Mouse (Mus musculus): ENCODE measurements at regions not wholly inside any gene's neighbourhood (a gene's known extent, or its start where the extent isn't known, plus 50 kb on each side); places are given as distances from the start of the nearest gene placed in this dataset.

GRCm38 (mm10) chr11:117589006-117589405 lies 65.1 kb upstream of the Tnrc6c start:
- ATAC-seq (ENCODE audit: extremely low read depth, insufficient number of reproducible peaks, low FRiP score, low TSS enrichment) = no peak
- Histone ChIP-seq H3K4me3 (no peak overlapping the region), H3K9ac (no peak overlapping the region), H3K4me1 (peaks cover 13% of the 10 kb centered on the region; the same call in 1 of the 2 replicates), H3K27me3 (replicated peaks) (peaks cover 6% of the 10 kb centered on the region; the same call in 1 of the 2 replicates), H3K9me3 (peaks cover 7% of the 10 kb centered on the region; the same call in 1 of the 2 replicates), H3K36me3 (no peaks in the 10 kb centered on the region), H3K27ac (replicated peaks) (peak overlapping the region; percentile 46; the same call in 1 of the 2 replicates), H3K4me2 (no peak overlapping the region)
- 80% methylated on average over 8 of the region's 8 CpGs for WGBS

GRCm38 (mm10) chr11:117589422-117589821 lies 64.7 kb upstream of the Tnrc6c start:
- H3K4me2 ChIP-seq = no peak overlapping the region
- peaks cover 6% of the 10 kb centered on the region; the same call in 1 of the 2 replicates for H3K27me3 ChIP-seq (replicated peaks)
- 47% methylated on average over 14 of the region's 14 CpGs for WGBS

GRCm38 (mm10) chr11:117592570-117592969 lies 61.5 kb upstream of the Tnrc6c start:
- Histone ChIP-seq H3K36me3 (no peaks in the 10 kb centered on the region), H3K9ac (no peak overlapping the region), H3K4me3 (no peak overlapping the region), H3K27ac (replicated peaks) (no peak overlapping the region), H3K4me1 (peaks cover 13% of the 10 kb centered on the region; the same call in 1 of the 2 replicates), H3K9me3 (0 out of 2 replicates have a peak, but pooled peaks cover 4% of the 10 kb centered on the region), H3K4me2 (no peak overlapping the region), H3K27me3 (replicated peaks) (peaks cover 38% of the 10 kb centered on the region)
- ATAC-seq (ENCODE audit: extremely low read depth, insufficient number of reproducible peaks, low FRiP score, low TSS enrichment) = no peak
- 49% methylated on average over 3 of the region's 3 CpGs for WGBS

More at GRCm38 (mm10) chr11:117589422-117589821, 64.7 kb upstream of the Tnrc6c start:
- ATAC-seq (ENCODE audit: extremely low read depth, insufficient number of reproducible peaks, low FRiP score, low TSS enrichment) = no peak
- Histone ChIP-seq H3K4me1 (peaks cover 13% of the 10 kb centered on the region; the same call in 1 of the 2 replicates), H3K9ac (no peak overlapping the region), H3K9me3 (peaks cover 7% of the 10 kb centered on the region; the same call in 1 of the 2 replicates), H3K27ac (replicated peaks) (peak overlapping the region; percentile 46), H3K4me3 (no peak overlapping the region), H3K36me3 (no peaks in the 10 kb centered on the region)

DNA sequence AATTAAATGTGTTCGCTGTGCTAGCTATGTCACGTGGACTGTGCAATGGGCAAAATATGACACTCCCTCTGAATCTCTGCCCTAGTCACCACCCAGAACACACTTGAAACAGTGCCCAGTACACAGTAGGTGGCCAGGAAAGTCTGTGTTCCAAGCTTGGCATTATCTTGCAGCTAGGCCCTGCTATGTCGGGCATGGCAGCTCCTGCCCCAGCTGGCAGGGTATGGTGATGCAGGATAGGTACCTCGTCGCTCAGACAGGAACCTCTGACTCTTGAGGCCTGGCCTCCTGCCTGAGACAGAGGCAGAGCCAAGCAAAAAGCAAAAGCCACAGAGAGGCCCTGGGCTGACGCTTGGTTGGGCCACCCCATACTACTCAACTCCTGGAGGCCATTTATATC lies 57.9 kb upstream of the Tnrc6c start:
- H3K4me1 ChIP-seq = peaks cover 22% of the 10 kb centered on the region
- ATAC-seq (ENCODE audit: extremely low read depth, insufficient number of reproducible peaks, low FRiP score, low TSS enrichment) = no peak
- peaks cover 72% of the 10 kb centered on the region for H3K27me3 ChIP-seq (replicated peaks)

GRCm38 (mm10) chr11:117597754-117598153 lies 56.3 kb upstream of the Tnrc6c start:
- WGBS = 36% methylated on average over 5 of the region's 5 CpGs
- no peak overlapping the region for H3K27ac ChIP-seq (replicated peaks)
- H3K9ac ChIP-seq = no peak overlapping the region
- H3K4me2 ChIP-seq = no peak overlapping the region
- H3K4me1 ChIP-seq = peaks cover 22% of the 10 kb centered on the region
- no peak for ATAC-seq (ENCODE audit: extremely low read depth, insufficient number of reproducible peaks, low FRiP score, low TSS enrichment)
- no peaks in the 10 kb centered on the region for H3K9me3 ChIP-seq
- H3K4me3 ChIP-seq = no peak overlapping the region
- peaks cover 87% of the 10 kb centered on the region for H3K27me3 ChIP-seq (replicated peaks)
- H3K36me3 ChIP-seq = no peaks in the 10 kb centered on the region

More for the DNA sequence above, 57.9 kb upstream of the Tnrc6c start:
- H3K4me3 ChIP-seq = no peak overlapping the region
- H3K9me3 ChIP-seq = no peaks in the 10 kb centered on the region
- no peaks in the 10 kb centered on the region for H3K36me3 ChIP-seq
- H3K27ac ChIP-seq (replicated peaks) = no peak overlapping the region
- no peak overlapping the region for H3K9ac ChIP-seq
- H3K4me2 ChIP-seq = no peak overlapping the region
- 65% methylated on average over 6 of the region's 6 CpGs for WGBS

DNA sequence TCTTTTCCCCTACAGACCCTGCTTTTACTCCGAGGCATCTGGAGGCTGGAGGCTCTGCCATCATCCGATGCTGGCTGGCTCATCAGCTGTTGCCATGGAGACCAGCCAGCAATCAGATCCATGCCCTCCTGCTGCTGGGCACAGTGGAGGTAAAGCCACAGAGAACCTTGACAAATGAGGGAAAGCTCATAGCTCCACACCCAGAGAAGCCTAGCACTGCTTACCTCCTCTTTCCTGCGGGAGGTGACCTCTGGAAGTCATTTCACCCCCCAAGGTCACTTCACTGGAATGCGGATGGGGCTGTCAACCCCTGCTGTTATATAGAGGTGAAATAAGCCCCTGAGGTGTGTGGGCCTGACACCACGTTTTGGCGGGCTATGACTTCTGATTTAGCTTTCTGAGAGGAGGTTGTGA lies 55.9 kb upstream of the Tnrc6c start:
- ATAC-seq (ENCODE audit: extremely low read depth, insufficient number of reproducible peaks, low FRiP score, low TSS enrichment) = no peak
- Histone ChIP-seq H3K36me3 (no peaks in the 10 kb centered on the region), H3K9me3 (no peaks in the 10 kb centered on the region), H3K4me2 (peak overlapping the region; percentile 72), H3K27me3 (replicated peaks) (peaks cover 88% of the 10 kb centered on the region), H3K4me1 (peaks cover 22% of the 10 kb centered on the region), H3K27ac (replicated peaks) (no peak overlapping the region), H3K9ac (no peak overlapping the region), H3K4me3 (no peak overlapping the region)
- 3% methylated on average over 6 of the region's 6 CpGs for WGBS

DNA sequence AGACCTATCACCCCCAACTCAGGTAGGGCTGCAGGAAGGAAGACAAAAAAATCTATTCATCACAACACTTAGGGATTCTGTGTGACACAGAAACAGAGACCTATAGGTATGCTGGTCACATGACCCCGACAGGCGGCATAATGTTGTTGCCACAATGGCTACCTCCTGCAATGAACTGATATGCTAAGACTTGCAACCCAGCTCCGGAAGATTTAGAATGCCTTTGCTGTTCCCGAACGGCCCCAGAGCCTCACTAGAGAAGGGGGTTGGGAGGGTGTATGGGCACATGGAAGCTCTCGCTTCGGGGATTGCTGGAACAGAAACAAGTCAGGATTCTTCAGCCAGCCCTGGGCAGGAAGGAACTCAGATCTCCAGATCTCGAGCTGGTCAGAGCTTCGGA lies 55.5 kb upstream of the Tnrc6c start:
- Histone ChIP-seq H3K9ac (peak overlapping the region; percentile 68), H3K27ac (replicated peaks) (no peak overlapping the region), H3K27me3 (replicated peaks) (peaks cover 87% of the 10 kb centered on the region), H3K4me3 (peak overlapping the region; percentile 48), H3K36me3 (no peaks in the 10 kb centered on the region), H3K4me1 (peaks cover 22% of the 10 kb centered on the region), H3K9me3 (no peaks in the 10 kb centered on the region), H3K4me2 (peak overlapping the region; percentile 72)
- WGBS = 4% methylated on average over 9 of the region's 9 CpGs
- no peak for ATAC-seq (ENCODE audit: extremely low read depth, insufficient number of reproducible peaks, low FRiP score, low TSS enrichment)

DNA sequence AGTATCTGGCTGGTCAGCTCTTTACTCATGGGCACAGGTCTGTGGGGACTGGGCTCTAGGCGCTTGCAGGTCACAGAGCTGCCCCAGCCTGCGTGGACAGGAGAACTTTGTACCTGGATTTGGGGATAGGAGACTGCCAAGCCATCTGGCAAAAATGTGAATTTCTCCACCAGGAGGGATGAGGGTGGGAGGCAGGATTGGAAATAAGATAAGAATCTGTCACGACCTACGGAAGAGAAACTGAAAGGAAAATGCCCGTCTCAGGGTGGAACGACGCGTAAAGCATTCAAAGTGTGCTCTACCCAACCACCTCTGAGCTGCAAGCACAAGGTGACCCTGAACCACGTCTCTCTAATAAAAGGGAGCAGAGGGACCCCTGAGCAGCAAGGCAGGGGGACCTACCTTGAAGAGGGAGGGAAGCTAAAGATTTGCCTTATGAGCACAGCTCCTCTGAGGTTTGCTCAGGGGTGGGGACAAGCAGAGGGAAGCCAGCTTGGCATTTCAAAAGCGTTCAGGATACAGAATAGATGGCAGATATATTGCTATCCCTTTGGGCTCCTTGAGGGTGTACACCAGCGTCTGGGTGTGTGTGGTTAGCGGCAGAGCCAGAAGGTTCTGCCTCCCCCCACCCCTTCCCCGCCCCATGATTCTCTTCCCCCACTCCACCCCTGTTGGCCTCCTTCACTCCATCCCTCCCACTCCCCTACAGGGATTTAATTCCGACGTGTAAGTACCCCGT lies 54.9 kb upstream of the Tnrc6c start:
- no peak for ATAC-seq (ENCODE audit: extremely low read depth, insufficient number of reproducible peaks, low FRiP score, low TSS enrichment)
- peak overlapping the region; percentile 48 for H3K4me3 ChIP-seq
- peak overlapping the region; percentile 68 for H3K9ac ChIP-seq
- H3K4me1 ChIP-seq = peaks cover 22% of the 10 kb centered on the region
- 7% methylated on average over 16 of the region's 16 CpGs for WGBS
- no peaks in the 10 kb centered on the region for H3K9me3 ChIP-seq
- H3K27ac ChIP-seq (replicated peaks) = no peak overlapping the region
- H3K36me3 ChIP-seq = no peaks in the 10 kb centered on the region
- peak overlapping the region; percentile 72 for H3K4me2 ChIP-seq
- peaks cover 93% of the 10 kb centered on the region for H3K27me3 ChIP-seq (replicated peaks)

DNA sequence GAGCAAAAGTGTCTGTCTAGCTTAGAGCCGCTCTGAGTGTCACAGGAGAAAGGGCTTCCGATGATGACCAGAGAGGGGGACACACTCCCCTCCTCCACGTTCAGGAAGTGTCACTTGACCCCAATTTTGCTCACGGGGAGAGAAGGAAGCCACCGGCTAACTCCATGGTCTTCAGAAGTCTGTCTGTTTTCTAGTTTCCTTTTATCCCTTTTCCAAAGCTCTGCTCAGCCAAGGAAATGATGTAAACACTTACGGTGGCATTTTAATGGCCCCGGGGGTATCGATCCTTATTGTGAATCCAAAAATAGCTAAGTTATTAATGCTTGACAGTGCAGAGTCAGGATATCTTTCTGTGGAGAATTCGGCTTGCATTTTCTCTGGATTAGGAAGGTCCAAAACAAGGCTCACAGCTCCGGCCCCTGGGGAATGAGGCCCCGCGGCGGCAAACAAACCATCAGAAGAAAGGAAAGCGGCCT lies 54.3 kb upstream of the Tnrc6c start:
- WGBS = 13% methylated on average over 14 of the region's 14 CpGs
- Histone ChIP-seq H3K9ac (peak overlapping the region; percentile 68; the same call in 1 of the 2 replicates), H3K27me3 (replicated peaks) (peaks cover 91% of the 10 kb centered on the region)

DNA sequence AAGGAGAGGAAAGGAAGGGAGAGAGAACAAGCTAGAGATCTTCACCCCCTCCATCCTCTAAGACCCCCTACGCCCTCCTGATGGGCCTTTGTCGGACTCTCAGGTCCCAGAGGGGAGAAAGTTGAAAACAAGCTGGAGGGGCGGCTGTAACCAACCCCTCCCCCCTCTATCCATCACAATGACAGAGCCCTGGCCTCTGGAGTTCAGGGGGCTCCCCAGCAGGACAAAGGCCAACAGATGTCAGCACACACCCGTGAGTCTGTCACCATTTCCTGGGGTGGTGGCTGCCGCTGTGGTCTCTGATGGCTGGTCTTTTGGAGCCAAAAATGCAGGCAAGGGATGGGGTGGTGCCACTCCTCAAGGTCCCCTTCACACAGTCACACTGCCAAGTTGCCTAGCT lies 52.9 kb upstream of the Tnrc6c start:
- peaks cover 26% of the 10 kb centered on the region for H3K4me1 ChIP-seq
- 18% methylated on average over 5 of the region's 5 CpGs for WGBS
- H3K9ac ChIP-seq = no peak overlapping the region
- H3K4me3 ChIP-seq = no peak overlapping the region
- H3K4me2 ChIP-seq = no peak overlapping the region
- peaks cover 87% of the 10 kb centered on the region for H3K27me3 ChIP-seq (replicated peaks)
- no peak for ATAC-seq (ENCODE audit: extremely low read depth, insufficient number of reproducible peaks, low FRiP score, low TSS enrichment)
- H3K9me3 ChIP-seq = no peaks in the 10 kb centered on the region
- H3K36me3 ChIP-seq = no peaks in the 10 kb centered on the region
- no peak overlapping the region for H3K27ac ChIP-seq (replicated peaks)

More for the DNA sequence above, 54.3 kb upstream of the Tnrc6c start:
- Histone ChIP-seq H3K9me3 (no peaks in the 10 kb centered on the region), H3K36me3 (no peaks in the 10 kb centered on the region), H3K27ac (replicated peaks) (no peak overlapping the region), H3K4me1 (peaks cover 22% of the 10 kb centered on the region), H3K4me3 (peak overlapping the region; percentile 48), H3K4me2 (peak overlapping the region; percentile 72)
- no peak for ATAC-seq (ENCODE audit: extremely low read depth, insufficient number of reproducible peaks, low FRiP score, low TSS enrichment)

GRCm38 (mm10) chr11:117604019-117604418 lies 50.1 kb upstream of the Tnrc6c start:
- Histone ChIP-seq H3K27ac (replicated peaks) (no peak overlapping the region), H3K9ac (no peak overlapping the region), H3K4me2 (no peak overlapping the region), H3K36me3 (no peaks in the 10 kb centered on the region), H3K4me3 (no peak overlapping the region), H3K4me1 (peaks cover 22% of the 10 kb centered on the region), H3K27me3 (replicated peaks) (peaks cover 77% of the 10 kb centered on the region), H3K9me3 (no peaks in the 10 kb centered on the region)
- 35% methylated on average over 2 of the region's 2 CpGs for WGBS
- no peak for ATAC-seq (ENCODE audit: extremely low read depth, insufficient number of reproducible peaks, low FRiP score, low TSS enrichment)
